Mouse (Mus musculus): Measurements from ENCODE around the gene Cyp20a1. TPM values are rescaled to one million over a fixed set of nuclear protein-coding genes. Genes with fewer than 3 reads are reported as not detected.

Gene Cyp20a1
- 9.2 and 11.3 TPM in 2 replicates for polyA plus RNA-seq (2012; rRNA removed)

- DNase-seq (ENCODE audit: low read depth) = peak; percentile 22
Observed at GRCm38 (mm10) chr1:60342808-60343629, at the start of gene Cyp20a1. TSS of gene Cyp20a1 (plus strand) at chr1:60343323.

- DNase-seq (ENCODE audit: low read depth) = no peak
Observed at GRCm38 (mm10) chr1:60293921-60294320, 49.2 kb upstream of the Cyp20a1 start.

DNA sequence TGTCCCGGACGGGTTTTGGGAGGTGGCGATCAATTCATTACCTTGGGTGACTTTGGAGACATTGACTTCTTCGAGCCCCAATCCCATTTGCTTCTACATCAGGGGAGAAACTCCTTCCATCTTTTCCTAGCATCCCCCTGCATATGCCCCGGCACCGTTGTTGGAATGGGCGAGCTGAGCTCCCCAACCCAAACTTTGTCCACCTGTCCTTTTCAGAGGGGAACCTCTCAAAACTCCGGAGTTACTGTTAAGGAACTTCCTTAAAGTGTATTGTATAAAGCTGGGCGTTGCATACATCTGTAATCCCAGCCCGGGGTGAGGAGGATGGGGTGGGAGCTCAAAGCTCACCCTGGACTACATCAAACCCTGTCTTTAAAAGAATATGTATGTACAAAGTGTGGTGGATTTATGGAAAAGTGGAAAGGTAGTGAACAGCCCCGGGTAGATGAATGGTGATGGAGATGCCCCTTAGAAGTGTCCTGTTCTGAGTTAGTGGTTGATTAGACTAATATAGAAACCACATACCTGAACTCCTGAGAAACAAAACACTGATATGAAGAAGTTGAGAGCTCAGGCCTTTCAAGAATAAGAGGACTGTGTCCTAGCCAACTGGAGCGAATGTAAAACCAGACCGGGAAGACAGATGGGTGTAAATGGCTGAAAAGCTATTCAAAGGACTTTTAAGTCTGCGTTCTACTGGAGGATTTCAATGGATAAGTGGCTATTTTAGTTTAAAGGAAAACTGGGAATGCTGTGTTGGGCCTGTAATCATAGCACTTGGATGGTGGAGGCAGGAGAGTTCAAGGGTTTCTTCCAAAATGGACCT lies 720 bp downstream of the Cyp20a1 start:
- no peak for DNase-seq (ENCODE audit: low read depth)

DNA sequence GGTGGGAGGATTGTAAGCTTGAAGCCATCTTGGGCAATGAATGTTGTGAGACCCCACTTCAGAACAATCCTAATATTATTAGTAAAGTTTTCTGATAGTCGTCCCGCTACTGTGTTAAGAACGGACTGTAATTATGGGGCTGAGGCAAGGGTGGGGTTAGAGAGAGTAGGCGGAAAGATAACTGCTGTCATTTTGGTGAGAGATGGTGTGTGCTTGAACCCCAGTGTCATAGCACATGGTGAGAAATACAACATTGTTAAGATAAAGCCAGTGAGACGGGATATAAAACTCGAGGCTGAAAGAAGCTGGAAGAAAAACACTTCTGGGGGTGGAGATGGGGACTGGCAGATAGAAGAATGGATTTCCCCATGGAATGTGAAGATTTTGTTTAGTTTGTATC lies 1.5 kb downstream of the Cyp20a1 start:
- DNase-seq (ENCODE audit: low read depth) = no peak

- DNase-seq (ENCODE audit: low read depth) = no peak
Observed at GRCm38 (mm10) chr1:60345712-60346111, 2.6 kb downstream of the Cyp20a1 start.

DNA sequence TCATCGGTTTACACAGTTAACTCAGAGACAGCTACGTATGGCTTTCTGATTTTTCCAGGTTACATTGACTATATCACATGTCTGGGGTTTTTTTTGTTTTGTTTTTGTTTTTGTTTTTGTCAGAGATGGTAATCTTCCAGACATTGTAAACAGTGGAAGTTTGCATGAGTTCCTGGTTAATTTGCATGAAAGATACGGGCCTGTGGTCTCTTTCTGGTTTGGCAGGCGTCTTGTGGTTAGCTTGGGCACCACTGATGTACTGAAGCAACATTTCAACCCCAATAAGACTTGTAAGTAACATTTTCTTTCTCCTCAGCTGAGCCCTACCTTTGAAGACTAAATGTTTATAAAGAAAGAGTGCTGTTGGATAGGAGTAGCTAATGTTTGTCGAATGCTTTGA lies 9.7 kb downstream of the Cyp20a1 start:
- no peak for DNase-seq (ENCODE audit: low read depth)

DNA sequence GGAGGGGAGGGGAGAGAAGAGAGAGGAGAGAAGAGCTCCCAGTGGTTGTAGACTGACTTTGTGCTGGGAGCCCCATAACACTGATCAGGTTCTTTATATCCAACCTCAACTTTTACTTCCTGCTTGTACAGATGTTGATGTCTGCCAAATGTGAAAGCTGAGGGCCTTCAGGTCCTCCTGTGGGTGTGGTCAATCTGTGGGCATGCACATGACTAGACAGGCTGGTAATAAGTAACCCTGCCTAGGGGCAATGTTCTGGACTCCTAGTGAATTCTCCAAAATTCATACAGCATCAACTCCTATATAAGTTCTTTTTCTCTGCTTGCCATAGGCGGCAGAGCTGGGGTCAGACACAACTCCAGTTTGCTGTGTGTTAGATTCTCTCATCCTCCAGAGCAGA lies 18.5 kb downstream of the Cyp20a1 start:
- no peak for DNase-seq (ENCODE audit: low read depth)

GRCm38 (mm10) chr1:60376556-60376955 lies 33.4 kb downstream of the Cyp20a1 start:
- no peak for DNase-seq (ENCODE audit: low read depth)

- DNase-seq (ENCODE audit: low read depth) = no peak
Observed at GRCm38 (mm10) chr1:60381910-60382309, 38.8 kb downstream of the Cyp20a1 start.

DNA sequence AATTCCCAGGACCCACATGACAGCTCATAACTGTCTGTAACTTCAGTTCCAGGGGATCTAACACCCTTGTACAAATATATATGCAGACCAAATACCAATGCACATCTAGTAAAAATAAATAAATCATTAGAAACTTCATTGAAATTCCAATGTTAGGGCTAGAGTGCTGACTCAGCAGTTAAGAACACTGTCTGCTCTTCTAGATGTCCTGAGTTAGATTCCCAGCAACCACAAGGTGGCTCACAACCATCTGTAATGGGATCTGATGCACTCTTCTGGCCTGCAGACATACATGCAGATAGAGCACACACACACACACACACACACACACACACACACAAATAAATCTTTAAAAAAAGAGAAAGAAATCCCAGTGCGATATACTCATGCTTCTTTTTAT lies 61.7 kb downstream of the Cyp20a1 start:
- no peak for DNase-seq (ENCODE audit: low read depth)

GRCm38 (mm10) chr1:60408501-60409167 lies 65.5 kb downstream of the Cyp20a1 start:
- DNase-seq (ENCODE audit: low read depth) = no peak

DNA sequence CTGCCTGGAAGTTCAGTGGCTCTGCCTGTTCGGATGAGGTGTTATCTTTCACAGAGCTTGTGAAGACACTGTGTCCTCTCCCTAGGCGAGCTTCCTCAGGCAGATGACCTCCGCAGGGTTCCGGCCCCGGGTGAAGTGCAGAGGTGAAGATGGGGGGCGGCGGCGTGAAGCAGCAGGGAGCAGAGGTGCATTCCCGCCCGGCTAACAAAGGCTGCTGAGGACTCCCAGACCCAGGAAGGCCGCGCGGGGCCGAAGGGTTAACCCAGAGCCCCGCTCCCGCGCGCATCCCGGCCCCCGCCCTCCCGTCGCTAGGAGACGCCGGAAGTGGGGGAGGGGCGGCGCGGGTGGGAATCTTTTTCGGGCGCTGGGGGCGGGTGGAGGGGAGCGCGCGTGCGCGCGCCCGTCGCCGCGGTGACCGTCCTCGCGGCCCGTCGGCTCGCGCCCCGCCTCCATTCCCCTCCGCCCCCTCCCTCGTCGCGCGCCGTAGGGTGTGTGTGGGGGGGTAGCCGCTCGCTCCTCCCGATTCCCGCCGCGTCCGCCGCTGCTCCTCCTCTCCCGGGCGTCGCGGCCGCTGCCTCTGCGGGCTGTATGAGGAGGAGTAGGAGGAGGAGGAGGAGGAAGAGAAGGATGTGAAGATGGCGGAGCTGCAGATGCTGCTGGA lies 66.2 kb downstream of the Cyp20a1 start, which contains the start of gene Abi2:
Gene Abi2 (plus strand): TSS at position 452 of the 661 bp plus-strand sequence.
- DNase-seq (ENCODE audit: low read depth) = no peak

- no peak for DNase-seq (ENCODE audit: low read depth)
Observed at GRCm38 (mm10) chr1:60409928-60410817, 67.0 kb downstream of the Cyp20a1 start.

DNA sequence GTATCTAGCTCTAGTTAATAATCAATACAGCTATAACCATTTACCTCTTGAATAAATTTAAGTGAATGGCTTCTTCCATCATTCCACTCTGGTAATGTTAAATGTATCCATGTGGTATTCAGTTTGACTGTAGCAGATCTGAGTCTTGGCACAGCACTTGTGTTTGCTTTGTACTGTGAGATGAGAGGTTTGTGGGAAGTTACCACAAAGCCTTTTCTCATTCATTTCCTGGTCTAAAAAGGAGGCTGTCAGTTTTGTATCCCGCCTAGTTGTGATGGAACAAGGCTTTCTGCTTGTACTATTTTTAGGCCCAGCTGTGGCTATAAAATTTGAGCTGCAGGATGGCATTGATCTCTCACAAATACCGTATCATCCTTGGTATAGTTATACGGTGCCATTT lies 73.6 kb downstream of the Cyp20a1 start:
- no peak for DNase-seq (ENCODE audit: low read depth)

- no peak for DNase-seq (ENCODE audit: low read depth)
Observed at GRCm38 (mm10) chr1:60423882-60424281, 80.8 kb downstream of the Cyp20a1 start.

GRCm38 (mm10) chr1:60428341-60428740 lies 85.2 kb downstream of the Cyp20a1 start:
- no peak for DNase-seq (ENCODE audit: low read depth)

DNA sequence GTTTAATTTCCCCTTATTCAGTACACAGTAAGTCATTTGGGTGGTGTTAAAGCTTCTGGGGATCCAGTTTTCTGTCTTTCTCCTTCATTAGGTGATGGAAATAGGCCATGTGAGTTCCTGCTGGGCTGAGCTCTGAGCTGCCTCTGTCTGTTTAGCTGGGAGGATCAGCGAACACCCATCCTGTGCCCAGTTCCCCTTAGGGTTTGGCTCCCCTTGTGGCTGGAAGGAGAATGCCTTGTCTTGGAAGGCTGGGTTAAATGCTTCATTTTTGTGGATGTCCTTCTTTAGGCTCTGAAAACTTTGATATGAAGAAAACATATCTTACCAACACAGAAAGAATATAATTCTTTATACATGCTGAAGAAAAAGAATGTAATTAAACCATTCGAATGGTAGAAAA lies 85.8 kb downstream of the Cyp20a1 start:
- DNase-seq (ENCODE audit: low read depth) = no peak

DNA sequence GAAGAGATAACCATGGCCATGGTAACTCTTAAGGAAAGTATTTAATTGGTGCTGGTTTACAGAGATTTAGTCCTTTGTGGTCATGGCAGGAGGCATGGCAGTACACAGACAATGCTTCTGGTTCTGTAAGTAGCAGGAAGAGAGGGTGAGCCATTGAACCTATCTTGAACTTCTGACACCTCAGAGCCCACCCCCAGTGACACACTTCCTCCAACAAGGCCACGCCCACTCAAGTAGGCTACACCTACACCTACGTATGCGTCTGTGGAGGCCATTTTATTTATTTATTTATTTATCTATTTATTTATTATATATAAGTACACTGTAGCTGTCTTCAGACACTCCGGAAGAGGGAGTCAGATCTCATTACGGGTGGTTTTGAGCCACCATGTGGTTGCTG lies 88.4 kb downstream of the Cyp20a1 start:
- no peak for DNase-seq (ENCODE audit: low read depth)

DNA sequence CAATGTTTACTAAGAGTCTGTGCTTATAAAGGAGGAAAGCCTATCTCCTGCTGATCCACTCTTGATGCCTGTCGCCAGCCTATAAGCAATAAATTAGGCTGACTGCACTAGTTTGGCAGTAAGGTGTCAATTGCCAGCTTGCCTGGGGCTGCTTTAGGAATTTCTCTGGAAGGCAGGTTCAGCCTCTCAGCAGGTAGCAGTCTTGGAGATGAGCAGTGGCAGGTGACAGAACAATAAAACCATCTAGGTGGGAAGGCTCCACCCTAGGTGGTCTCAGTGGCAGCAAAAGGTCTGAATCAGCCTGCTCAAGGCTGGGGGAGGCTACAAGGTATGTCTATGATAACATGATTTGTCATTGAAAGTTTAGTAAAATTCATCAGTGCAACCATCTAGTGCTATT lies 89.4 kb downstream of the Cyp20a1 start:
- no peak for DNase-seq (ENCODE audit: low read depth)

All from gonadal fat pad, adult 2 months (tissue).